Mouse (Mus musculus) T-cell, adult 2 months (primary cell): ENCODE measurements around the gene Dclk1.

Experiments
- DNase-seq: peaks from one replicate; pipeline ENCODE4 v3.0.0; 2022; ENCODE audit warnings: low spot score

Gene Dclk1

DNA sequence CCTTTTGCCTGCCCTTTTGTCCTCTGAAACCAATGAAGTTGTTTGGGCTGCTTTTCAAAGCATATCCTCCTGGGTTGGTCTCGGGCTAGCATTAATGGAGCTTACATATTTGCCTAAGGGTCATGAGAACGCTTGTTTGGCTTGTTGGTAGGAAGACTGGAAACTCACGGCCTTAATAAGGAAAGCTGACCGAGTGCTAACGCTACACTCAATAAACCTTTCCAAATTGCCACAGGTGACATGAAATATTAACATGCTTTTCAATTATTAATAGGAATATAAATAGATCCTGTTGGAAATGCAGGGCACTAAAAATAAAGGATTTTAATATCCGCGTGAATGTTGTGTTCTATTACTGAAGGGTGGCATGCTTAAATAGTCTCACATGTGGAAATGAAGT lies 257.1 kb downstream of the Dclk1 start:
- DNase-seq = no peak

DNA sequence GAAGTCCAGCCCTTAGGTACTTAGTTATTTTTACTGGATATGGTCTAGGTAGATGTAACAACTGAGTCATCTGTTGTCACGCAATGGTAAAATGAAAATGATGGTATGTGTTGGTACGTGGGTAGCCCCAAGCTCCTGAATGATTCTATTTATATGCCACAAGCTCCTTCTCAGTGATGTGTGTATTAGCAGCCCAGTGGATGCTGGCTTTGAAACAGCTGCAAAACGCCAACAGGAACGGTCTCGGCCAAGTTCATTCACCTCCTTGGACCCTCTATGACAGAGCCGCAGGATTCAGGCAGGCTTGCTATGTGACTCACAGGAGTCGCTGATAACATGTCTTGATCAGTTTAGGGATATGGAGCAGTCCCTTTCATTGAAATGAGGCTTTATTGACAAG lies 268.0 kb downstream of the Dclk1 start:
- DNase-seq = no peak

- DNase-seq = no peak
These were observed 269.5 kb downstream of the Dclk1 start for GRCm38 (mm10) chr3:55511658-55512057.

DNA sequence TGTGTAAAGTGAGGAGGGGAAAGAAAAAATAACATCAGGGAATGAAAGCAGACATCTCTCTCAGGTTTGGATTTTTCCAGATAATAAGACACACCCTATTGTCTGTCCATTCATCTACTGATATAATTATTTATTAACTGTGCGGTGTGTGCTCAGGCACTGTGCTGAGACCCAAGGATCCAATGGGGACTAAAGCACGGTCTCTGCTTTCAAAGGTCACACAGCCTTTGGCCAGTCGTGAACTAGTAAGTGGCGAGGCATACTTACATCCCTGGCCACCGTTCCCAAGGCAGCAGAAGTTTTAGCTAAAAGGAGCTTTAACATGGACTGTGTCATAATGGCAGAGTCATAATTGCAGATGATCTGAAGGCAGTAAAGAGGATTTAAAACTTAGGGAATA lies 273.8 kb downstream of the Dclk1 start:
- DNase-seq = no peak

GRCm38 (mm10) chr3:55517454-55518014 lies 275.4 kb downstream of the Dclk1 start:
- no peak for DNase-seq

- DNase-seq = peak; percentile 13
These were observed 278.3 kb downstream of the Dclk1 start for GRCm38 (mm10) chr3:55520240-55521180.

DNA sequence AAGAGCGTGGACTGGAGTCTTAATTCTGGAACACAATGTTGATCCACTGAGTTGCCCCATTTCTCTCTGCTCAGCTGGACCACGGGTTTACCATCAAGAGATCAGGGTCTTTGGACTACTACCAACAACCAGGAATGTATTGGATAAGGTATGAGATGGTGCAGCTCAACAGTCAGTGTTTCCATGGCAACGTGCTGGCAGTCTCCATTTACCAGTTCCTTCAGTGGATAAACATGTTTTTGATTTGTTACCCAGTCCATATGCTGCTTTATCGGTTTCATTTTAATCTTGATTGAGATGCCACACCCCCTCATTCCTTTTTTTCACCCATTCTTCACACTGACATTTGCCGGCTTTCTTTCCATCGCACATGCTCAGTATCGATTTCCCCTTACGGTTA lies 279.6 kb downstream of the Dclk1 start:
- no peak for DNase-seq

DNA sequence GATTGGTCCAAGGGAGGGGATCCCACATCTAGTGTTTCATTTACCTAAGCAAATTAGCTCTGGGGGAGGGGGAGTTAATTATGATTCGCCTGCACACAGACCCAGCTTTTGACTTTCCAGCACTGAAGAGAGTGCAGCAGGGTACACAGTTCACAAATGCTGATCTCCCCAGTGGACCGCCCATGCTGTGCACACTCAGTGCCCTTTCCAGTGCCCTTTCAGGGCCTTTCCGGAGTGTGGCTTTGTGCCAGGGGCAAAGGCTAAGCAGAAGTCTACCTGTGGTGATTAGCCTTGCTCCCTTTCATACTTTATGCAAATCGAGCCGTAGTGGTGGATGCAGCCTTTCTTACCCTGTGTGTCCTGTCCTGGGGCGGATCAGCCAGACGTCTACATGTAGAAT lies 281.1 kb downstream of the Dclk1 start:
- DNase-seq = no peak

GRCm38 (mm10) chr3:55523735-55524477 lies 281.7 kb downstream of the Dclk1 start:
- no peak for DNase-seq

- DNase-seq = no peak
These were observed 282.5 kb downstream of the Dclk1 start for GRCm38 (mm10) chr3:55524491-55525195.

- DNase-seq = no peak
These were observed 284.3 kb downstream of the Dclk1 start for GRCm38 (mm10) chr3:55526470-55526869.

- DNase-seq = no peak
These were observed 285.4 kb downstream of the Dclk1 start for GRCm38 (mm10) chr3:55527566-55527965.

- no peak for DNase-seq
These were observed 285.8 kb downstream of the Dclk1 start for GRCm38 (mm10) chr3:55528012-55528411.

DNA sequence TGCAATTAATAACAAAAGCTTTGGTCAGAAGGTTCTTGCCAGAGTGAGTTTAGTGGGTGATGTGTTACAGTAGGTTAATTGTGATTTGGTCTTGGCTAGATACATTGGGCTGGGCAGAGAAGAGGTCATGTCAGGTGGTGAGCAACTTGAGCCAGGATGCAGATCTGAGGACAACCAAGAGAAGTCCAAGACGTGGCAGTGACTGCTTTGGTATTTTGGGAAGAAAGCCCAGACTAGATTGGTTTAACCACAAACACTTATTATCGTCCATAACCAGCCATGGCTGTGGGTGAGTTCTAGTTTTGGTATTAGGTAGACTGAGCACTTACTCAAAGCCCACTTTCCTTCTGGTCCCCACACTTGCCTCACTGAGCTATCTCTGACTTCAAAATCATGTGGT lies 287.2 kb downstream of the Dclk1 start:
- DNase-seq = no peak

DNA sequence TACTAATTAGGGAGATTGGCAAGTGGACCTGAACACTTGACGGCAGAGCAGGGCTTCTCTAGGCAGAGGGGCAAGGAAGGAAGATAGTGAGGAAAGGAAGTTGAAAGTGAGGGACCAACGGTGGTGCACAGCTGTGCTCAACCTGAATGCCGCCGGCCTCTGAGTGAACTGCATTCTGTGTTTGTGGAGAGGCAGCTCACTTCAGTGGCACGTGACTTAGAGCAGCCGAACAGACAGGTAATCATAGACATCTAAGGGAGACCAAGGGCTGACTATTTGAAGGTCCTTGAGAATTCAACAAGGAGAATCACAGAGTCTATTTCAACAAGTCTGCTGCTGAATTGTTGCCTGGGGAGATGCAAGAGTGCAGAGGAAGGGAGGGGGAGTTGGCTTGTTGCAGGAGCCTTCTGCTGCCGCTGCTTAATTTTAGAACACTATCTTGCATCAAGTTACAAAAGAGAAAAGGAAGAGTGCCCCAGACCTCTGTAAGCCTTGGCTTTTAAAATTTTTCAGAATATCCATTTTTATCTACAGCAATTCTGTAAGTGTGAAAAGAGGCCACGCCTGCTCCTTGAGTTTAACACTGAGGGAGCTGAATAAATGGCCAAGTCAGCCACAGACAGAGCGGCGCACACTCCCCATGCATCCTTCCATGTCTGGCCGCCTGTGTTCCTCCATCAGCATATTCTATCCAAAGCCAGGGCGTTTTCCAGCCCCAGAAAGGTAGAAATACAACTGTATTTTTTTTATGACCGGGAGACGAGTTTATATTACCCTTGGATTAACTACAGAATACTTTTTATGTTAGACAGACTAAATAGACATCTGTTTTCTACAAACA lies 289.3 kb downstream of the Dclk1 start:
- no peak for DNase-seq

- DNase-seq = no peak
These were observed 290.2 kb downstream of the Dclk1 start for GRCm38 (mm10) chr3:55532175-55532973.

DNA sequence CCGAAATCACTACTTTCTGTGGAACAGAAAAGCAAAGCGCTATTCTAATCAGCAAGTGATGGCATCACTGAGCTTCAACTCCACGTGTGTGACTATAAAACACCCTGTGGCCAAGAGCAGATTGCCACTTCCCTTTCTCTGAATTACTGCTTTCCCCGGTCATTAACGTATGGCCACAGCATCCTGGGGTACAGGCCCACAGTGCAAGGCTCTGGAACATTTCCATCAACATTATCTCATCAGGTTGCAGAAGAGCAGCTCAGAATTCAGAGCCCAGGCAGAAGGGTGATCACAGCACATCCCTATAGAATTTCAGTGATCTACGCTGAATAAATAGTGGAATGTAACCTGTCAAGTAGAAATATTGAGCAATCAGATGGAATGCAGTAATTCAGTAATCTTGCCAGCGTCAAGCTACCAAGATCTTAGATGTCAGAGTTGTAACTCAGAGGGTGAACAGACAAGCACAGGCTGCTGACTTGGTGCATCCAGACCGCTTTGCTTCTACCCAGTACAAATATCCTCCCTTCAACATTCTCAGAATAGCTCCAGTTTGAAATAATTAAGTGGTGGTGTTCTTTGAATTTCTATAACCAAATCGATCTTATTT lies 293.5 kb downstream of the Dclk1 start:
- DNase-seq = no peak

DNA sequence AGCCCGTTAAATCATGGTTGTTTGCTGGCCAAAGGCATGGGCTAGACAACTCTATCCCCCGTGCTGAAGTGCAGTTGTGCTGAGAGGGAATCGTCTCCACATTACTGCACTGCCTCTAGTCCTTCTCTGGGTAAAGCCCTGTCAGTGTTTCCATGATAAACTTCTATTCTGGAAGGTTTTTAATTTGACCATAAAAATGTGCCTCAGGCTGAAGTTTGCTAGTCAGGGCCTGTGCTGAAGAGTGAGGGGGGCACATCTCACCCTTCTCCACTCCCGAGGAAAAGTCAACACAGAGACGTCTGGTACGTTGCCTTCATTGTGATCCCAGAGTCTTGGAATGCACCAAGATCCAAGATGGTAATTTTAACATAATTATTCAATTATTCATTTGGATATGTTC lies 294.7 kb downstream of the Dclk1 start:
- no peak for DNase-seq

DNA sequence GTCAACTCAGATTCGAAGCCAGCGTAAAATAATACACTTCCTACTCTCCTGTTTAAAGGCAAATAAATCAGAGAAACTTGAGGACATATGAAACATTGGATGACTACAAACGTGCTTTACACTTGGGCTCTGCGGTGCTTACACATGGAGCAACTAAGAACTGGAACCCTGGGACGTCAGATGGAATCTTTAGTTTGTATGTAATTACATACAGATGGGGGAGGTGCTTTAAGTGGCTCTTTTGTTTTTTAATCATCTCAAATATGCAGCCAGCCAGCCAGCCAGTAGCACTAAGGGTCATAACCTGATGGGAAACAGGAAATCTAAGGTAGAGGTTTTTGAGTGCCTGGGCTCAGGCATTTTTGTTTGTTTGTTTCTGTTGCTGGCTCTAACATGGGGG lies 295.6 kb downstream of the Dclk1 start:
- no peak for DNase-seq

GRCm38 (mm10) chr3:55539400-55539799 lies 297.2 kb downstream of the Dclk1 start:
- DNase-seq = no peak
